Mouse (Mus musculus) lung, embryonic 16.5 days (tissue): ENCODE data around the gene Il4ra. TPM values are rescaled to one million over a fixed set of nuclear protein-coding genes. Genes with fewer than 3 reads are reported as not detected.

Source experiments
- ATAC-seq: fragments of 200-750 bp; cut with Nextera tagmentation; 2 replicates; pipeline ENCODE4 v1.8.0; 2017; ENCODE audit warnings: low read depth, mild to moderate bottlenecking, moderate library complexity
- H3K27ac ChIP-seq: fragments of 300-500 bp; sonication (generic); 2 replicates; pipeline ENCODE4 v1.5.1; 2014; ENCODE audit warnings: mild to moderate bottlenecking, control low read depth, low read length
- H3K27me3 ChIP-seq: fragments of 300-500 bp; sonication (generic); 2 replicates; pipeline ENCODE4 v1.6.1; 2014; ENCODE audit warnings: low read depth, low read length, mixed read lengths; ENCODE audit not compliant: control insufficient read depth, insufficient read depth
- H3K36me3 ChIP-seq: fragments of 300-500 bp; sonication (generic); 2 replicates; pipeline ENCODE4 v1.6.1; 2014; ENCODE audit warnings: low read length; ENCODE audit not compliant: control insufficient read depth, insufficient read depth
- H3K4me1 ChIP-seq: fragments of 300-500 bp; sonication (generic); replicated peaks from 2 replicates; pipeline ENCODE4 v1.6.1; 2014; ENCODE audit warnings: low read length, mixed read lengths; ENCODE audit not compliant: control insufficient read depth, insufficient read depth
- H3K4me2 ChIP-seq: fragments of 300-500 bp; sonication (generic); 2 replicates; pipeline ENCODE4 v1.6.1; 2014; ENCODE audit warnings: low read depth, low read length, control low read depth
- H3K4me3 ChIP-seq: fragments of 300-500 bp; sonication (generic); 2 replicates; pipeline ENCODE4 v1.5.1; 2014; ENCODE audit warnings: mild to moderate bottlenecking, low read length, control low read depth
- H3K9ac ChIP-seq: fragments of 300-500 bp; sonication (generic); 2 replicates; pipeline ENCODE4 v1.6.1; 2014; ENCODE audit warnings: low read length, control low read depth
- H3K9me3 ChIP-seq: fragments of 300-500 bp; sonication (generic); 2 replicates; pipeline ENCODE4 v1.6.1; 2016; ENCODE audit warnings: low read length; ENCODE audit not compliant: control insufficient read depth
- WGBS: fragments of 180-500 bp; shearing (Covaris S2); extraction: QIAGEN DNeasy Blood & Tissue Kit; methylation state at CpG from one replicate; pipeline ENCODE4 v1.1.7; 2014; 5-methylcytosine and 5-hydroxymethylcytosine counted together
- polyA plus RNA-seq: library from polyadenylated mRNA; unstranded; fragments of >200 nt; fragmentation: Nextera tagmentation; extraction: Ambion mirVana; gene quantifications from 2 replicates; pipeline ENCODE4 v1.2.1, GENCODE M21; 2015

Gene Il4ra
- polyA plus RNA-seq, 1 experiment from 2014 or later: 18.8 TPM

DNA sequence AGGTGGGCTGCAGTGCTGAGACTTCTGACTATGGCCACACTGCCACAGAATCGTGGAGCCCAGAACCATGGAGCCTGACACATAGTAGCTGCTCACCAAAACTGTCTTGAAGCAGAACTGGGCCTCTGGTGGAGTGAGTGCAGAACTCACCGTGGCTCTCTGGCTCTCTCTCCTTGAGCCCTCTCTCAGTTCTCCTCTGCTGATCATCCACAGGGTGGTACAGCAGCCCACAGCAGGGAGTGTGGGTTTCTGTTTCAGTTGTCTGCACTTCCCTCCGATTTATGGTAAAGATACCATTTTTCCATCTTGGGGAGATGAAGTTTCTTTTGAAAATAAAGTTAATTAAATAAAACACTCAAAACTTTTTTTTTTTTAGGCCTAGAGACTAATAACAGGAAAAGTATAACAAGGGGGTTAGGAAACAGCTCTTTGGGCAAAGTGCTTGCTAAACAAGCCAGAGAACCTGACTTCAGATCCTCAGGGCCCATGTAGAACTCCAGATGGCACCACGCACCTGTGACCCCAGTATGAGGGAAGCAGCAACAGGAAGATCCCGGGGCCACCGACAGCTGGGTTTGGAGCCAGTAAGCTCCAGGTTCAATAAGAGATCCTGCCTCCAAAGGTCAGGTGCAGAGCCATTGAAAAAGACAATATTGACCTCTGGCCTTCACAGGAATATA is 31.5 kb downstream of the Il4ra start:
- no peaks in the 10 kb centered on the region for H3K9me3 ChIP-seq
- no peaks in the 10 kb centered on the region for H3K27me3 ChIP-seq
- H3K4me2 ChIP-seq: no peak overlapping the region
- no peaks in the 10 kb centered on the region for H3K36me3 ChIP-seq
- H3K9ac ChIP-seq: no peak overlapping the region
- H3K4me3 ChIP-seq: no peak overlapping the region
- WGBS: 67% methylated on average over 6 of the region's 6 CpGs
- H3K4me1 ChIP-seq: peaks cover 10% of the 10 kb centered on the region
- H3K27ac ChIP-seq: no peak overlapping the region
- no peak for ATAC-seq

DNA sequence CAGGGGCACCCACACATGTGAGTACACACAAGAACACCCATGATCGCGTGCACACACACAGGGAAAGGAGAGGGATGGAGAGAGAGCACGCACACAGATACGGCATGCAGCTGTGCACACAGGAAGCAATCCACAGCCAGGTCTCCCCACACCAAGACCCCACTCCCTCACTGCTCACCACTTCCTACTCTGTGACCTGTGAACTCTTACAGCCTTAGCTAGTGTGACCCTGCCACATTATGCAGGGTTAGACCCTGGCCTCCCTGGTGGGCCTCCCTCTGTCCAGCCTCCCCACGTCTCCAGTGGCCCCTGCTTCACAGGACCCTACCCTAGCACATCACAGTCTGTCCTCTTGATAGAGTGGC is 32.1 kb downstream of the Il4ra start:
- no peaks in the 10 kb centered on the region for H3K36me3 ChIP-seq
- H3K9me3 ChIP-seq: no peaks in the 10 kb centered on the region
- H3K4me1 ChIP-seq: peaks cover 10% of the 10 kb centered on the region
- ATAC-seq: no peak
- WGBS: 76% methylated on average over 5 of the region's 5 CpGs
- no peak overlapping the region for H3K9ac ChIP-seq
- H3K4me3 ChIP-seq: no peak overlapping the region
- no peaks in the 10 kb centered on the region for H3K27me3 ChIP-seq
- H3K4me2 ChIP-seq: no peak overlapping the region
- no peak overlapping the region for H3K27ac ChIP-seq

DNA sequence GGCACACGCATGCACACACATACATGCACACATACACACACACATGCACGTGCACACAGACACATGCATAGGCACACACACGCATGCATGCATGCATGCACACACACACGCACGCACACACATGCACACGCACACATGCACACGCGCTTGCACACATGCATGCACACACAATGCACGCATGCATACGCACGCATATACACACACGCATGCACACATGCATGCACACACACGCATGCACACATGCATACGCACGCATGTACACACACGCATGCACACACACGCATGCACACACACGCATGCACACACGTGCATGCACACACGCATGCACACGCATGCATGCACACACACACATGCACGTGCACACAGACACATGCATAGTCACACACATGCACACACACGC is 34.4 kb downstream of the Il4ra start:
- no peak overlapping the region for H3K4me2 ChIP-seq
- H3K4me3 ChIP-seq: no peak overlapping the region
- H3K36me3 ChIP-seq: no peaks in the 10 kb centered on the region
- no peaks in the 10 kb centered on the region for H3K9me3 ChIP-seq
- H3K27me3 ChIP-seq: no peaks in the 10 kb centered on the region
- 98% methylated on average over 23 of the region's 23 CpGs for WGBS
- no peak overlapping the region for H3K27ac ChIP-seq
- H3K4me1 ChIP-seq: no peaks in the 10 kb centered on the region
- no peak overlapping the region for H3K9ac ChIP-seq
- no peak for ATAC-seq

DNA sequence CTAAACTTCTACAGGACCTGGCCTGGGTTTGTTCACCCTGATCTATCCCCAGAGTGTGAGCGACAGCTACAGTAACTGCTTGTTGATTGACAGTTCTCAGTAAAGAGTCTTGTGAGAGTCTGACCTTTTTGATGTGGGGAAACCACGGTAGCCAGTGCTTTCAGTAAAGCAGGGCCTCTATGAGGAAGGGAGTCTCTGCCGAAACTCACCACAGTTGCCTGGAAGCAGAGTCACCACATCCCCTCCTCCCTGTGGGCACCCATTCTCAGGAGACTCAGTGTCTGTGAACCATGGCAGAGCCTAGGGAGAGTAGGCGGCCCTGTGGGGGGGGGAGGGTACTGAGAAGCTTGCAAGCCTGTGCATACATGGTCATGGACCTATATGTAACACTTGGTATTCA is 36.8 kb downstream of the Il4ra start:
- Histone ChIP-seq H3K4me2 (no peak overlapping the region), H3K36me3 (no peaks in the 10 kb centered on the region), H3K4me1 (no peaks in the 10 kb centered on the region), H3K27me3 (no peaks in the 10 kb centered on the region), H3K9me3 (no peaks in the 10 kb centered on the region), H3K27ac (no peak overlapping the region), H3K4me3 (no peak overlapping the region), H3K9ac (no peak overlapping the region)
- ATAC-seq: no peak
- whole genome bisulfite sequencing: 76% methylated on average over 4 of the region's 4 CpGs

DNA sequence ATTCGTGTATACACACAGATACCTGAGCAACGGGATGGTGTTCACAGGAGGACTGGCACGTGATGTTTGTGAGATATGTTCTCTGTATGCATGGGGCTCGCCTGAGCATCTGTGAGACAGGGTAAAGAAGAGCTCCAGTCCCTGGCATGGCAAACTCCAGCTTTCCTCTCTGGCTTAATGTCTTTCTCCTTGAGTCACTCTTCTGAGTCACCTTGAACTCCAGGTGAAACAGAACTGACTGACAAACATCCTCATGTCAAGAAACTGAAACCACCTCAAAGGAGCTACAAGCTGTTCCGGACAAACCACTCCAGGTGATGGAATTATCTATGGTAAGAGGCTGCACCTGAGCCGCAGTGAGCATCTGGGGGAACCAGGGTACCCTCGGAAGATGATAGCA is 38.0 kb downstream of the Il4ra start:
- Histone ChIP-seq H3K36me3 (no peaks in the 10 kb centered on the region), H3K27ac (no peak overlapping the region), H3K9ac (no peak overlapping the region), H3K4me3 (no peak overlapping the region), H3K4me1 (no peaks in the 10 kb centered on the region), H3K9me3 (no peaks in the 10 kb centered on the region), H3K27me3 (no peaks in the 10 kb centered on the region), H3K4me2 (no peak overlapping the region)
- 80% methylated on average over 7 of the region's 7 CpGs for WGBS
- no peak for ATAC-seq

DNA sequence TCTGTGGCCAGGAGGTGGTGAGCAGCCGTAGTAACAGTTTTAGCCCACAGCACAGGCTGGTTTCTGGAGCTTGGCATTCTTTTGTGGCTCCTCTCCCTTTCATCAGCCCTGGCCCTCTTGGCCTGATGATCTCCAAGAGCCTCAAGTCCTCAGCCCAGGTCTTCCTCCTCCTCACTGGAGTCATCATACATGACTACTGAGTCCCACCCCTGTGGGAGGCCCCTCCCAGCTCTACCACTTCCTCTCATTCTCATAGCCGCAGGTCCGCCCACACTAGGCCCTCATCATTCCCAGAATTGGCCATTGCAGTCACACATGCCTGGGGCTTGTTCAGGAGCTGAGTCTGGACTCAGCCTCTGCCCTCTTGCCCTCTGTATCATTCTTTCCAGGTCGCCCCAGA is 41.9 kb downstream of the Il4ra start:
- WGBS: 69% methylated on average over 4 of the region's 4 CpGs
- Histone ChIP-seq H3K4me3 (no peak overlapping the region), H3K9me3 (no peaks in the 10 kb centered on the region), H3K9ac (no peak overlapping the region), H3K4me1 (no peaks in the 10 kb centered on the region), H3K36me3 (no peaks in the 10 kb centered on the region), H3K27ac (no peak overlapping the region), H3K4me2 (no peak overlapping the region), H3K27me3 (no peaks in the 10 kb centered on the region)
- no peak for ATAC-seq

DNA sequence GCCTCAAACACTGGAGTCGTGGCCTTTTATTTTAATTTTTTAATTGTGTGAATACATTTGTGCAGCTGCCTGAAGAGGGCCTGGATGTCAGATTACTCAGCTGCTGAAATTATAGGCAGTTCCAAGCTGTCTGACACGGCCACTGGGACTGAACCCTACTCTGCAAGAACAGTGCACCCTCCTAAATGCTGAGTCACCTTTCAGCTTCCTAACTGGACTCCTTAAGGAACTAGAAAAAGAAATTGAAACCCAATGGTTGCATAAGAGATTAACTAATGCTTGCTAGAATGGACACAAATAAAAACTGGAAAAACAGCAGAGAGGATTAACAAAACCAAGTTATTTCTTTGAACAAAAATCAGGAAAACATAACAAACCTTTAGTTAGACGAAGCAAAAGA is 44.5 kb downstream of the Il4ra start:
- H3K4me3 ChIP-seq: no peak overlapping the region
- no peaks in the 10 kb centered on the region for H3K9me3 ChIP-seq
- no peak overlapping the region for H3K9ac ChIP-seq
- H3K4me2 ChIP-seq: no peak overlapping the region
- WGBS: 60% methylated on average over 3 of the region's 3 CpGs
- no peaks in the 10 kb centered on the region for H3K36me3 ChIP-seq
- H3K27ac ChIP-seq: no peak overlapping the region
- no peaks in the 10 kb centered on the region for H3K27me3 ChIP-seq
- ATAC-seq: no peak
- H3K4me1 ChIP-seq: peaks cover 5% of the 10 kb centered on the region; the same call in 1 of the 2 replicates

DNA sequence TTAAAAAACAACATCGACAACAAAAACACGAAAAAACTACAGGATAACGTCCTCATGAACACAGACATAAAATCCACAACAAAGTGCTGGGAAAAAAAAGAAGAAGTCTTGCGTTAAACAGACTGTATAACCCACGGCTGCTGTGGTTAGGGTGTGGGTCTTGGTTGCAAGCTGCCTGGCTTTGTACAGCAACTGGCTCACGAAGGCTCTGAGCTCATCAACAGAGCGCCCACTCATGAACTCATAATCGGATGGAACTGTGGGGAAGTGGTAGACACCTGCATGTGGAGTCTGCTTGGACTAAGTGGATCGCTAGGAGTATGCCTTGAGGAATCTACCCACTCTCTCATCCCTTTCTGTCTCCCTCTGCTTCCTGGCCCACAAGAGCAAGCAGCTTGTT is 45.2 kb downstream of the Il4ra start:
- peaks cover 5% of the 10 kb centered on the region; the same call in 1 of the 2 replicates for H3K4me1 ChIP-seq
- H3K36me3 ChIP-seq: no peaks in the 10 kb centered on the region
- H3K27ac ChIP-seq: no peak overlapping the region
- H3K27me3 ChIP-seq: no peaks in the 10 kb centered on the region
- no peak overlapping the region for H3K9ac ChIP-seq
- H3K4me2 ChIP-seq: no peak overlapping the region
- no peak for ATAC-seq
- H3K4me3 ChIP-seq: no peak overlapping the region
- WGBS: 83% methylated on average over 9 of the region's 9 CpGs
- H3K9me3 ChIP-seq: no peaks in the 10 kb centered on the region

DNA sequence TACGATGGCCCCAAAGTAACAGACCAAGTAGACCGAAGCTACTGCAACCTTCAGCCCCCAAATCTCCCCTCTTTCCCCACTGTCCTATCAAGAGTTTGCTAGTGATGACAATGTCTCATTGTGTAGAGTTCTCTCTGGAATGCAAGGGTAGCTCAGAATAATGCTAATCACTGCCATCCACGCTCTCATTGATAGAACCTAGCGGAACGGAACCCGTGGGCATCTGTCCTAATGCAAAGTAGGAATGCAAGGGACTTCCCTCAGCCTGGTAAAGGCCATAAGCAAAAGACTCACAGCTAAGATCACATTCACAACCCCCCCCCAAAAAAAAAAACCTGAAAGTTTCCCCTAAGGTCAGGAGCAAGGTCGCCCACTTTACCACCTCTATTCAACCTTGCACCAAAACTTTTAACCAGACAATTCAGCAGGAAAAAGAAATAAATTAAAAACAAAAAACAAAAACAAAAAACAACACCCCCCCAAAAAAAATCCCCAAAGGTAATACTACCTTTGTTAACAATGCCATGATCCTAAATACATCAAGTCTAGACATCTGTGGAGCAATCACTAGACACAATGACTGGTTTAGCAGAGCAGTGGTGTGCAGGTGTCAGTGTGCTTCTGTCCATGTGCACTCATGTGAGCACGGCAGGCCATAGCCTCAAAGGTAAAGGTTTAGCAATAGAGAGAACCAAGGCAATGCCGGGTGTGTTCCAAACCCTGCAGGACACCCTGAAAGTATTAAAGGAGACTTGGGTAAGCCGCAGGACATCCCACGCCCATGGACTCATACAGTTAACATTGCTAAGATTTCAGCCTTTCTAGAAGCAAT is 45.8 kb downstream of the Il4ra start:
- WGBS: 90% methylated on average over 11 of the region's 11 CpGs
- ATAC-seq: no peak
- H3K36me3 ChIP-seq: no peaks in the 10 kb centered on the region
- H3K9me3 ChIP-seq: no peaks in the 10 kb centered on the region
- H3K4me1 ChIP-seq: peaks cover 5% of the 10 kb centered on the region; the same call in 1 of the 2 replicates
- no peak overlapping the region for H3K27ac ChIP-seq
- no peaks in the 10 kb centered on the region for H3K27me3 ChIP-seq
- H3K9ac ChIP-seq: no peak overlapping the region
- H3K4me3 ChIP-seq: no peak overlapping the region
- H3K4me2 ChIP-seq: no peak overlapping the region
